Mouse (Mus musculus): ENCODE data around the gene Uqcc1. TPM values are rescaled to one million over a fixed set of nuclear protein-coding genes. Genes with fewer than 3 reads are reported as not detected.

Gene Uqcc1
- polyA plus RNA-seq, 1 experiment from 2014 or later: 71.5 TPM

DNA sequence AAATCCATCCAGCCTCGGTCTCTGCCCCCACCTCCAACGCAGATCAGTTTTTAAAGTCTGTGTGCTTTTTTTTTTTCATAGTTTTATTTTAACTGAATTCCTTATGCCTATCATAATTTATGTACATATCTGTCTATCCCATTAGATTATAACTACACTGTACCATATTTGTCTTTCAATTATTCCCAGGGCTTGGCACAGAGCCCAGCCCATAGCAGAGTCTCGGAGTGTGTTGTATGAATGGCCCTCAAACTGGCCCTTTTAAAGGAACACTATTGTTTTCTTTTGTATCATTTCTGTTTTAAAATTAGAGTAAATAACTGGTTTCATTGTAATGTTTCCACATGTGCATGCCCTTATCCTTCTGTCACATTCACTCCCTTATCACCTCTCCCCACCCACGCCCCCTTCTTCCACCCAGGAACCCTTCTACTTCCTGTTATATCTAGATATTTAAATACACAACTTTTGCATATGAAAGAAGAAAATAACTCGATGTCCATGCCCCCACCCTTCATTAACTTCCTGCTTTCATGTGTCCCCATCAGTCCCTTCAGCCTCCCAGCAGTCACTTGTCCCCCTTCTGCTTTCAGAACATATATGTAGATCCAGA is 17.4 kb upstream of the Uqcc1 start:
- no peak overlapping the region for H3K4me3 ChIP-seq
- H3K36me3 ChIP-seq: no peaks in the 10 kb centered on the region
- peaks cover 57% of the 10 kb centered on the region for H3K4me1 ChIP-seq
- no peaks in the 10 kb centered on the region for H3K27me3 ChIP-seq
- H3K27ac ChIP-seq: no peak overlapping the region
- no peak for ATAC-seq (ENCODE audit: insufficient number of reproducible peaks, insufficient read depth, low FRiP score, low TSS enrichment)
- H3K9me3 ChIP-seq: no peaks in the 10 kb centered on the region
- no peak overlapping the region for H3K9ac ChIP-seq
- H3K4me2 ChIP-seq (replicated peaks): no peak overlapping the region
- 63% methylated on average over 5 of the region's 5 CpGs for WGBS

DNA sequence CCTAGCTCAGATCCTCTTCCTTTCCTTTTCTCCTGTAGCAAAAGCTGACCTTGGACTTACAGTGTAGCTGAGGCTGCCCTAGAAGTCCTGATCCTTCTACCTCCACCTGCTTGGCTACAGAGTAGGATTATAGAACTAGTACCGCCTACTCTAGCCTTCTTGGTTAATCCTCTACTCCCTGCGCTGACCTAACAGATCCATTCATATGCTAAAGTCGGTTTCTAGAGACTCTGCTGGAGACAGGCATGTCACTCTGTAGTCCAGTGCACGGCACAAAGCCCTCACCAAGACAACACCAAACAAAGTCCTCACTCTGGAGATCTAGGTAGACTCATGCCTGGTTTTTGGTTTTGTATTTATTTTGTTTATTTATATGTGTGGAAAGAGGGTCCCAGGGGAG is 16.4 kb upstream of the Uqcc1 start:
- H3K4me3 ChIP-seq: no peak overlapping the region
- no peak overlapping the region for H3K9ac ChIP-seq
- H3K9me3 ChIP-seq: no peaks in the 10 kb centered on the region
- no peaks in the 10 kb centered on the region for H3K27me3 ChIP-seq
- WGBS: 20% methylated on average over 4 of the region's 4 CpGs
- H3K27ac ChIP-seq: no peak overlapping the region
- H3K36me3 ChIP-seq: no peaks in the 10 kb centered on the region
- ATAC-seq (ENCODE audit: insufficient number of reproducible peaks, insufficient read depth, low FRiP score, low TSS enrichment): no peak
- no peak overlapping the region for H3K4me2 ChIP-seq (replicated peaks)
- peaks cover 62% of the 10 kb centered on the region for H3K4me1 ChIP-seq

DNA sequence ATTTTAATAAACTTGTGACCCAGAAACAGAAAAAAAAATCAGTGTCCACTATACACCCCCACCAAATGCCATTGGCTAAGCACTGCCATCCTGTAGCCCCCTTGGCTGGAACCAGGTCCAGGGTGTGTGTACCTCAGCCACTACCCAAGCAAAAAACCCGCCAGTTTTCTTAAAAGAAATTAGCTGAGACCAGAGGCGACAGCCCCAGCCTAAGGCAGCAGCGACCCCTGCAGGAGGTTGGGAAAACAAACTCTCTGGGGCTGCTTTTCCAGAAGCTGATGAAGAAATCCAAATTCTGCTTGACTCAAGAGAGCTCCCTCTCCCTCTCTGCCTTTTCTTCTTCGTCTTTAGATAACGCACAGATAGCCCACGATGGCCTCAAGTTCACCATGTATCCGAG is 16.0 kb upstream of the Uqcc1 start:
- no peaks in the 10 kb centered on the region for H3K36me3 ChIP-seq
- no peak overlapping the region for H3K4me2 ChIP-seq (replicated peaks)
- H3K9me3 ChIP-seq: no peaks in the 10 kb centered on the region
- ATAC-seq (ENCODE audit: insufficient number of reproducible peaks, insufficient read depth, low FRiP score, low TSS enrichment): no peak
- H3K27ac ChIP-seq: 0 out of 2 replicates have a peak overlapping the region, but pooled peaks have one; percentile 81
- no peak overlapping the region for H3K4me3 ChIP-seq
- 3% methylated on average over 7 of the region's 7 CpGs for WGBS
- no peaks in the 10 kb centered on the region for H3K27me3 ChIP-seq
- peaks cover 62% of the 10 kb centered on the region for H3K4me1 ChIP-seq
- no peak overlapping the region for H3K9ac ChIP-seq

DNA sequence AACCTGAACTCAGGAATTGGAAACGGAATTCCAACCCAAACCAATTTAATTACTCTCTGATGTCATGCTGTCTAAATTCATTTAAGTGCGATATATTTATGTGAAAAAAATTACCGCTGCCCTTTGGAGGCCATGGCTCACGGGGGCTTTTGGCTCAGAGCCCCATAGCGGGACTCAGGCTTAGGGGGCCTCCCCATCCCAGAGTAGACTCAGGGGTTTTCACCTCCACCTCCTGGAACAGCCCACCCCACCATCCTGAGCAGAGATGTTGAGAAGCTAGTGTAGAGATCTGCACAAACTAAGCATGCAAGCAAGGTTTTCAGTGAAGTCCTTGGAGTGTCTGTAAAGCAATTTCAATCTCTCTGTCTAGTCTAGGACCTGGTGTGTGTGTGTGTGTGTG is 15.5 kb upstream of the Uqcc1 start:
- Histone ChIP-seq H3K4me3 (no peak overlapping the region), H3K36me3 (no peaks in the 10 kb centered on the region), H3K4me2 (replicated peaks) (0 out of 2 replicates have a peak overlapping the region, but pooled peaks have one; percentile 13), H3K9me3 (no peaks in the 10 kb centered on the region), H3K4me1 (peaks cover 62% of the 10 kb centered on the region), H3K9ac (no peak overlapping the region), H3K27ac (peak overlapping the region; percentile 81), H3K27me3 (no peaks in the 10 kb centered on the region)
- ATAC-seq (ENCODE audit: insufficient number of reproducible peaks, insufficient read depth, low FRiP score, low TSS enrichment): no peak
- 23% methylated on average over 5 of the region's 5 CpGs for WGBS

DNA sequence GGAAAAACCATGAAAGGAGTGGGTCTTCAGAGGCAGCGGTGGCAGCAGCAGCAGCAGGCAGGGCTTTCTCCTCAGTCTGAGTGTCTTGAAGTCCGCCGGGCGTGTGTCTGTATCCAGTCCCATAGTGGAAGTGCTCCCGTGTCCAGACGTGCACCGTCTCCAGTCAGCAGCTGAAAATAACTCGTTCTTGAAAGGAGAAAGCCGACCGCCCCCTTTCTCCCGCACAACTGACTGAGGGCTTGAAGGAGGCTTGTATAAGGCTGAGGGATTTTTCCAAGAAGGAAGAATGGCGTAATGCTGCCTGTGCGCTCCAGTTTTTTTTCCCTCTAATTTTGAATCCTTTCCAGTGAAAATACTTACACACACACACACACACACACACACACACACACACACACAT is 15.0 kb upstream of the Uqcc1 start, which contains the start of gene Gdf5:
Gdf5 (minus strand) TSS at position 244 of the 400 bp plus-strand sequence.
- Histone ChIP-seq H3K36me3 (no peaks in the 10 kb centered on the region), H3K9me3 (no peaks in the 10 kb centered on the region), H3K4me3 (peak within 1 kb of the TSS; percentile 13), H3K9ac (peak within 1 kb of the TSS; percentile 17; the same call in 1 of the 2 replicates), H3K27ac (peak within 1 kb of the TSS; percentile 81), H3K27me3 (no peaks in the 10 kb centered on the region), H3K4me2 (replicated peaks) (peak within 1 kb of the TSS; percentile 39), H3K4me1 (peaks cover 60% of the 10 kb centered on the region)
- WGBS: 20% methylated on average over 13 of the region's 13 CpGs
- 0 out of 2 replicates have a peak, but pooled peaks have one; percentile 35 for ATAC-seq (ENCODE audit: insufficient number of reproducible peaks, insufficient read depth, low FRiP score, low TSS enrichment)

DNA sequence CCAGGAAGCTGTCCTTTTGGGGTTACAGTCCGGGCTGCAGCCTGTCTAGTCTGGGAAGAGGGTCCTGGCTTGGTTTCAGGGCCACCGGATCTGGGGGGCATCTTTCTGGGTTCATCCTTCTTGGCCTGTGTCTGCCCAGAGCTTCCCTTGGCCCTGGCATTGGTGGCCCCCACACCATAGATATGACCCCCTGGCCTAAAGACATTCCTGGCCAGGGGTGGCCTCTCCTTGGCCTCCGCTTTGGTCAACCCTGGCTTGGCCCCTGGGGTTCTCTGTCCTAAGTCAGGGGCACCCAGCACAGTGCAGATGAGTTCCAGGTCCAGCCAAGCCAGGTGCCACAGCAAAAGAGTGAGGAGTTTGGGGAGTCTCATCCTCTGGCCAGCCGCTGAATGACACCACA is 14.6 kb upstream of the Uqcc1 start:
- Histone ChIP-seq H3K27ac (peak overlapping the region; percentile 81), H3K9ac (peak overlapping the region; percentile 17; the same call in 1 of the 2 replicates), H3K4me1 (peaks cover 56% of the 10 kb centered on the region), H3K27me3 (no peaks in the 10 kb centered on the region), H3K4me2 (replicated peaks) (peak overlapping the region; percentile 39), H3K36me3 (no peaks in the 10 kb centered on the region), H3K4me3 (peak overlapping the region; percentile 13), H3K9me3 (no peaks in the 10 kb centered on the region)
- WGBS: 73% methylated on average over 4 of the region's 4 CpGs
- no peak for ATAC-seq (ENCODE audit: insufficient number of reproducible peaks, insufficient read depth, low FRiP score, low TSS enrichment)

DNA sequence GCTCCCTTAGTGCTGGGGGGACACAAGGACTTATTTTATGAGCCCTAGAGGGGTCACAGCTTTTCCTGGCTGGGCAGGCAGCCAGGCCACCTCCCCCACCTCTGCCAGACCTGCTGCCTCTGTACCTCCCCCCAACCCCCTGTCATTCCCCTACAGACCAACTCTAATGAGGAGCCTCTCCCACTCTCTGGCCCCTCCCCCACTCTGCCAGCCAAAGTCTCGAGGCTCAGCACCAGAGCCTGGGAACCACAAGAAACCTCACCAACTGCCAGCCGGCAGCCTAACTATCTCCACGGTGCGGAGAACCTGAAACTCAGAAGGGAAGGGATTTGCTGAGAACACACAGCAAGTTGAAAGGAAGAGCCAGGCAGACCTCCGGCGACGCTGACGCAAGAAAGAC is 13.4 kb upstream of the Uqcc1 start:
- Histone ChIP-seq H3K36me3 (no peaks in the 10 kb centered on the region), H3K9me3 (no peaks in the 10 kb centered on the region), H3K9ac (0 out of 2 replicates have a peak overlapping the region, but pooled peaks have one; percentile 5), H3K4me2 (replicated peaks) (peak overlapping the region; percentile 39), H3K4me1 (peaks cover 46% of the 10 kb centered on the region), H3K27me3 (no peaks in the 10 kb centered on the region), H3K4me3 (peak overlapping the region; percentile 13), H3K27ac (no peak overlapping the region)
- ATAC-seq (ENCODE audit: insufficient number of reproducible peaks, insufficient read depth, low FRiP score, low TSS enrichment): no peak
- WGBS: 2% methylated on average over 8 of the region's 8 CpGs

DNA sequence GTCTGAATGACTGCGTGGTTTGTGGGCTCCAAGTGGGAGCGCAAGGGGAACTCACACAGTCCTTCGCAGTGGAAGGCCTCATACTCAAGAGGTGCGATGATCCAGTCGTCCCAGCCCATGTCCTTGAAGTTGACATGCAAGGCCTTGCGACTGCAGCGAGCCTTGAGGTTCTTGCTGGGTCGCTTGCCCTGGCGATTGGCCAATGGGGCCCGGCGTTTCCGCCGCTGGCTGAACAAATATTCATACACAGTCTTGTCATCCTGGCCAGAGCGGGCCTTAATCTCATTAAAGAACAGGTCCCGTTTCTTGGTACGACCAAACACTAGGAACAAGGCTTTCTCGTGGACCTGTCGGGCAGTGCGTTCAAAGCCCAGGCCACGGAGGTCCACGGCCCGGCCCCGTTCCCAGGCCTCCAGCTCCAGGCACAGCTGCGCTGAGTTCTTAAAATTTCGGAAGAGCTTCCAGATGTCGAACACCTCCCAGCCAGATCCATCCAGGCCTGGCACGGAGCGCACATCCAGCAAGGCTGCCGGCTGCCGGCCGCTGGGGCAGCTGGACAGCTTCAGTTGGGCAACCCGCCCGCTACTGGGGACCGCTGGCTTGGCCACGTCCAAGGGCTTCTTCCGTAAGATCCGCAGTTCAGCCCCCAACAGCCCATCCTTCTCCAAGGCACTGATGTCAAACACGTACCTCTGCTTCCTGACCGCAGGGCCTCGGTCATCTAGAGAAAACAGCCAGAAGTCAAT is 11.8 kb upstream of the Uqcc1 start:
- ATAC-seq (ENCODE audit: insufficient number of reproducible peaks, insufficient read depth, low FRiP score, low TSS enrichment): no peak
- no peaks in the 10 kb centered on the region for H3K36me3 ChIP-seq
- 79% methylated on average over 40 of the region's 40 CpGs for WGBS
- no peaks in the 10 kb centered on the region for H3K9me3 ChIP-seq
- no peaks in the 10 kb centered on the region for H3K27me3 ChIP-seq
- 0 out of 2 replicates have a peak overlapping the region, but pooled peaks have one; percentile 8 for H3K9ac ChIP-seq
- no peak overlapping the region for H3K4me3 ChIP-seq
- H3K4me1 ChIP-seq: peaks cover 46% of the 10 kb centered on the region
- no peak overlapping the region for H3K27ac ChIP-seq
- H3K4me2 ChIP-seq (replicated peaks): no peak overlapping the region; the same call in 1 of the 2 replicates

DNA sequence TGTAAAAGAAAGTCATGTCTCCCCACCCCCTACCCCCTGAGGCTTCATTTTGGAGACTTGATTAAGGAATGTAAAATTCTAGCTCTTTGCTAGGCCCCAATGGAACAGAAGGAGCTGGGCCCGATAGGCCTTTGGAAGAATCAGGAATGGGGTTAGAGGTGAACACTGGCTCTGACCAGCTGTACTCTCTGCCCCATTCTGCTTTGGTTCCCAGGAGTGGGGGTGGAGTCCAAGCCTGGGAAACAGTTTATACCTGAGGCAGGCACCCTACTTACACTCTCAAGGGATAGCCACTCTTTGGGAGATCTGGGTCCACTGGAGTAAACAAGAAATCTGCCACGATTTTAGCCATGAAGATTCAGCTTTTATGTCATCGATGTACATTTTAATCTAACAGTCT is 10.6 kb upstream of the Uqcc1 start, which contains the start of gene Gm15557:
Gm15557 (plus strand) TSS at position 48 of the 400 bp plus-strand sequence.
- 82% methylated on average over 3 of the region's 3 CpGs for WGBS
- H3K4me2 ChIP-seq (replicated peaks): no peak within 1 kb of the TSS
- H3K9ac ChIP-seq: no peak within 1 kb of the TSS
- H3K27me3 ChIP-seq: no peaks in the 10 kb centered on the region
- H3K4me3 ChIP-seq: no peak within 1 kb of the TSS
- no peak within 1 kb of the TSS for H3K27ac ChIP-seq
- H3K36me3 ChIP-seq: no peaks in the 10 kb centered on the region
- peaks cover 34% of the 10 kb centered on the region for H3K4me1 ChIP-seq
- no peaks in the 10 kb centered on the region for H3K9me3 ChIP-seq
- no peak for ATAC-seq (ENCODE audit: insufficient number of reproducible peaks, insufficient read depth, low FRiP score, low TSS enrichment)

DNA sequence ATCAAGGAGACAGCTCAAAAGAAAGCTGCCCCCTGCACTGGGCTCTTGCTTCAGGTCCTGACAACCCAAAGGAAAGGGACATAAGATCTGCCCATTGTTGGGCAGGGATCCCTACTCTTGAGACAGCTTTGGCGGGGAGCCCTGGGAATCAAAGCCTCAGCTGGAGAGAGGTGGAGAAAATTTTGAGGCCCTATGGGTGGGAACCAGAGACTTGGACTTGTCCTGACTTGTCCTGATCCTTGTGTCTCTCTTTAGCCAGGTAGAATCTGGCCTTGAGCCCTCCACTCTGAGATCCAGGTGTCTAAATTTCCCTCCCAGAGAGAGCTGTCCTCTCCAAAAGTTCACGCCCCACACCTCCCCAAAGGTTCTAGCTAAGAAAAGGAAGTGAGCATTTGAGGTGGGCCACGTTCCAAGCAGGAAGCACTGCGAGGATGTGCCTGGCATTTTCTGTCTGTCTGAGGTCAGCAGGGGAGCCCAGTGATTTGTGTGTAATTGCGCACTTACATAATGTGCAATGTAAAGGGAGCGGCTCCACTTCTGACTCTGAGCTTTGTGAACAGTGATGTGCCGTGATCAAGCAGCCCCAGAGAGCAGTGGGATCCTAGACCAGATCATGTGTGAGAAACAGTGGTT is 9.9 kb upstream of the Uqcc1 start:
- Histone ChIP-seq H3K4me2 (replicated peaks) (no peak overlapping the region), H3K36me3 (no peaks in the 10 kb centered on the region), H3K4me1 (peaks cover 28% of the 10 kb centered on the region), H3K27ac (no peak overlapping the region), H3K4me3 (no peak overlapping the region), H3K9me3 (no peaks in the 10 kb centered on the region), H3K9ac (no peak overlapping the region), H3K27me3 (no peaks in the 10 kb centered on the region)
- WGBS: 73% methylated on average over 7 of the region's 7 CpGs
- ATAC-seq (ENCODE audit: insufficient number of reproducible peaks, insufficient read depth, low FRiP score, low TSS enrichment): no peak

DNA sequence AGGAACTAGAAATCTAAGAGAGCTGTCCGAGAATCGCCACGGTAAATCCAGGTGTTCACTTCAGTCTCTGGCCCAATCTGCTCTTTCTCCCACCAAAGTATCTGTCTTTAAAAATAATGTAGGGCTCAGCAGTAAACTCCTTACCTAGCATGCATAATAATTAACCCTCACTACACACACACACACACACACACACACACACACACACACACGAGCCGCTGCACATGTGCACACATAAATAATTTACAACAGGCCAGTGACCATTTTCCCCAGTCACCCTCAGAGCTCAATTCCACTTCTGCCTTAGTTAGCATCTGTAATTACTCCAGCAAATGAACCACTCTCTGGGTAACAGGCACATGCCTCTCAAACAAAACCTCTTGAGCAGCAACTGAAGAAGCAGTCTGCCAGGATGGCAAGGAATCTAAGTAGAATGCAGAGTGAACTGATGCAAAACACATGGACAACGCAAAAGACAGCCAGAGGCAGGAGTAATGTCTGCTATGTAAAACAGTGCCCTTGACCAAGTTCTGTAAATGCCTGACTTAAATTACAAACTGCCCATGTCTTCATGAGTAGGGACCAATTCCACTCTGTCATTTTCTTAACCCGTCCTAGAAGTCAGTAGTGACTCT is 1.3 kb downstream of the Uqcc1 start:
- Histone ChIP-seq H3K9me3 (no peaks in the 10 kb centered on the region), H3K4me2 (replicated peaks) (peak overlapping the region; percentile 69), H3K9ac (peak overlapping the region; percentile 67), H3K4me3 (peak overlapping the region; percentile 73), H3K36me3 (0 out of 2 replicates have a peak, but pooled peaks cover 6% of the 10 kb centered on the region), H3K4me1 (peaks cover 15% of the 10 kb centered on the region), H3K27ac (no peak overlapping the region), H3K27me3 (no peaks in the 10 kb centered on the region)
- no peak for ATAC-seq (ENCODE audit: insufficient number of reproducible peaks, insufficient read depth, low FRiP score, low TSS enrichment)
- WGBS: 64% methylated on average over 7 of the region's 7 CpGs

All from embryonic facial prominence, embryonic 12.5 days (tissue).